Mouse (Mus musculus) G1E (cell line): ENCODE measurements around the gene Egf.

ENCODE experiments used
- CTCF ChIP-seq: IDR thresholded peaks from 2 replicates; pipeline ENCODE4 v1.5.1; 2012; ENCODE audit warnings: low read depth, low read length, inconsistent platforms, mixed read lengths
- GATA1 ChIP-seq: IDR thresholded peaks from 2 replicates; pipeline ENCODE4 v1.6.1; 2012; ENCODE audit warnings: borderline replicate concordance, low read length, inconsistent platforms, mixed read lengths
- GATA2 ChIP-seq: IDR thresholded peaks from 2 replicates; pipeline ENCODE4 v1.6.1; 2012; ENCODE audit warnings: low read depth, low read length, inconsistent platforms, borderline replicate concordance
- POLR2AphosphoS5 ChIP-seq: IDR thresholded peaks from 2 replicates; pipeline ENCODE4 v1.6.1; 2012; ENCODE audit warnings: low read depth, low read length, inconsistent platforms; ENCODE audit not compliant: insufficient replicate concordance
- TAL1 ChIP-seq: conservative IDR thresholded peaks from 2 replicates; pipeline ENCODE4 v1.6.1; 2012; ENCODE audit warnings: low read depth, low read length, inconsistent platforms, mixed read lengths

DNA sequence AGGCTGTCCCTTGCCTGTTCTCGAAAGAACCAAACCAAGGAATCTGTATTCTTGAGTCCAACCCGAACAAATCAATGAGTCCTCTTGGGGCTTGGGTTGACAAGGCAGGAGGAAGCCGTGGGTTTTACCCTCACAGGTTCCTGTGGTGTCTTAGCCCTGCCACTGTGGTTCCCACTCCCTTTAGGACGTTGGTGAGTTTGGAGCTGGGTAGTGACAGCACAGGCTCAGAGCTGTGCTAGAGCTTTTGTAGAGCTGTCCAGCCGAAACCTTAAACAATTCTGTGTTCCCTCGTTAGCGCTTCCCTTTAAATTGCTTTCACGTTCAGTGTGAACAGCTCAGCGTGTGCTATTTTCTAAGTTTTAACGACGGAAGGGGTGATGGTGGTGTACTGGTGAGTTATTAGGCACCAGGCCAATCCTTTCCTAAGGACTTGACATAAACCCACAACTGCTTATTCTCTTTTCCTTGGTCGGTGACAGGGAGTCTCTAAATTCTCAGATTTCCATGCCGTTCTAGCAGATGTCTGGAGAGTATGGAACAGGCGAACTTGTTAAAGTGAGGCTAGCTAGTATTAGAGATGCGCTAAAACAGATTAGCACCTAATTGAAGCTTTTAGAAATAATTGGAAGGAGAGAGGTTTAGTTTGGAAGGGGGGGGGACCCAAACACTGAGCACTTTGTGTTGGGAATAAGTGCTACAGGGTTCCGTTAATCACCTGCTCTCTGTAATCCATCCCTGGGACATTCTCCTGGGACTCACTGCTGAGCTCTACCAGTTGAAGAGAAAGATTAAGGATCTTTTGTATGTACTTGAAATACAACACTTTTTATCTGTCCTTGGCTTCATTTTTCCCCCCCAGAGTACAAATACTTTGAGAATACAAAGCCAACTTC, 16.6 kb downstream of the Egf start:
- TF ChIP-seq GATA1 (no peak), CTCF (no peak), POLR2AphosphoS5 (no peak), TAL1 (no peak), GATA2 (no peak)
